Mouse (Mus musculus) olfactory bulb, adult 2 months (tissue): ENCODE measurements around the gene Btd.

Experiments used
- CTCF ChIP-seq: fragments of 200-500 bp; IDR thresholded peaks from 2 replicates; pipeline ENCODE4 v1.5.1; 2012; ENCODE audit warnings: low read depth, mild to moderate bottlenecking, low read length, moderate library complexity; ENCODE audit not compliant: insufficient read depth
- POLR2A ChIP-seq: fragments of 200-500 bp; IDR thresholded peaks from 2 replicates; pipeline ENCODE4 v1.6.1; 2012; ENCODE audit warnings: mild to moderate bottlenecking, low read depth, low read length, moderate library complexity; ENCODE audit not compliant: insufficient read depth

DNA sequence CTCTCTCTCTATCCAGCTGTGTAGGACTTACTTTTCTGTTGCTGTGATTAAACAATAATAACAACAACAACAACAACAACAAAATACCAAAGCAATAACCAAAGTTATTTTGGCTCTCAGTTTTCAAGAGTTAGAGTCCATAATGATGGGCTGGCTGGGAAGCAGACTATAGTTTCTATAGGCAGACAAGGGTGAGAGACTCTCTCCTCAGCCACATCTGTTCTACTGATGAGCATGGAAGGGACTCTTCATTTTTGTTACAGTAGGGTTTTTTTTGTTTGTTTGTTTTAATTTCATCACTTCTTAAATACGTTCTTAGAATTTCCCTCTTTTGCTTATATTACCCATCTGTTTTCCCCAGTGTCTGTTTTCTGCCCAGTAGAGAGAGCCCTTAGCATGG, 11.8 kb downstream of the Btd start:
- no peak for TF ChIP-seq POLR2A
- TF ChIP-seq CTCF, result no peak
